Mouse (Mus musculus): ENCODE measurements at regions not wholly inside any gene's neighbourhood (a gene's known extent, or its start where the extent isn't known, plus 50 kb on each side); places are given as distances from the start of the nearest gene placed in this dataset.

DNA sequence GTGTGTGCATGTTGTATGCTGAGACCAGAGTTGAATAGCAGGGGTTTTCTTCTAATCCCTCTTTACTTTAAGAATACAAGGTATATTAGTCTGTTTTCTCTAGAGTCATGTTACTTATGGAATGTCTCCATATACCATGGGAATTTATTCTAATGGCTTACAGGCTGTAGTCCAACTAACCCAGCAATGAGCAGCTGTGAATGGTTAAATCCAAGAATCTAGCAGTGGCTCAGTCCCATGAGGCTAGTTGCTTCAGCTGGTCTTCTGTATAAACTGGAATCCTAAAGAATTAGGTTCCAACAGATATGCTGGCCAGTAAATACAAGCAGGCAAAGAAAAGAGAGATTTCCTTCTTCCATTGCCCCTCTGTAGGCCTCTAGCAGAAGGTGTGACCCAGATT, 99.7 kb upstream of the Hs6st1 start:
- Histone ChIP-seq H3K9ac (no peak overlapping the region), H3K27ac (no peak overlapping the region), H3K36me3 (no peaks in the 10 kb centered on the region), H3K4me1 (no peaks in the 10 kb centered on the region), H3K9me3 (0 out of 2 replicates have a peak, but pooled peaks cover 5% of the 10 kb centered on the region), H3K4me2 (replicated peaks) (no peak overlapping the region), H3K4me3 (no peak overlapping the region), H3K27me3 (replicated peaks) (no peaks in the 10 kb centered on the region)
- no peak for ATAC-seq (ENCODE audit: low FRiP score, low read depth)

DNA sequence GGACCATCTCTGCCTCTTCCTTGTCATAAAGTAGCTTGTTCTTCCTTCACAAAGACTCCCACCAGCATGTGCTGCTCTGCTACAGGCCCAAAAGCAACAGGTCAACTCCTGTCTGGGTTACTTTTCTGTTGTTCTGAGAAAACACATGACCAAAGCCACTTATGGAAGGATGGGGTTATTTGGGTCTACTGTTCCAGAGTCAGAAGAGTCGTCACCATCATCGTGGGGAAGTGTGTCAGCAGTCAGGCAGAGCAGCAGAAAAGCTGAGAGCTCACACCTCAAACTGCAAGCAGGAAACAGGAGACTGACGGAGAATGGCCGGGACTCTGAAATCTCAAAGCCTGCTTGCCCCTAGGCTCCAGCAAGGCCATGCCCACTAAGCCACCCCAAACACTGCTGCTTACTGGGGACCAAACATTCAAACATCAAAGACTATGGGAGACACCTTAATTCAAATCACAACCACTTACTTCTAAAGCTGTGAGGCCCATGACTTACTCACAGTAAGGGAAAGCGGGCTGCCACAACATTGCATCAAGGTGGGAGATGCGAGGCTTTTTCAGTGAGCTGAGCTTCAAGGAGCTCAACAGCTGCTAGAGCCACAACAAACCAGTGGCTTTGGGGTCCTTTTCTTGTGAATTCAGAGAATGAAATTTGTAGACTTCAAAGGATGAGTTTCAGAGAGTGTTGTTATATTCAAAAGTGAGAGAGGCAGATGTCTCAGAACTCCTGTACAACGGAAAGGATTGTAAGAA, 96.6 kb upstream of the Hs6st1 start:
- Histone ChIP-seq H3K27ac (no peak overlapping the region), H3K36me3 (no peaks in the 10 kb centered on the region), H3K9me3 (no peaks in the 10 kb centered on the region), H3K4me1 (no peaks in the 10 kb centered on the region), H3K4me3 (no peak overlapping the region), H3K4me2 (replicated peaks) (no peak overlapping the region), H3K9ac (no peak overlapping the region), H3K27me3 (replicated peaks) (no peaks in the 10 kb centered on the region)
- WGBS = 69% methylated on average over 7 of the region's 7 CpGs
- no peak for ATAC-seq (ENCODE audit: low FRiP score, low read depth)

DNA sequence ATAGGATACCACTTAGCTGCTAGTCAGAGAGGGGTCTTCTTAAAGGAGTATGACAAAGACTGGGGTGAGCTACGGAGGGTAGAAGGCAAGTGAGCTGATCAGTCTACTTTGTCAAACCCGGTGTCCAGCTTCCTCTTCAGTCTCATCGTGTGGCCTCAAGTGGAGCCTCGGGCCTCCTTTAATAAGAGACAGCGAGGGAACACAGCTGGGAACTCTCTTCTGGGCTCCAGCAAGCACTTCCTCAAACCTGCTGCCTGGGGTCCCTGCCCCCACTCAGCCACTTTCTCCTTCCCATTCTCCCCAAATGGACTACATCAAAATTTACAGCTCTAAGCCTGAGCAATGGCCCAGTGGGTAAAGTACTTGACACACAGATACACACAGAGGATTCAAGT, 96.0 kb upstream of the Hs6st1 start:
- H3K36me3 ChIP-seq = no peaks in the 10 kb centered on the region

DNA sequence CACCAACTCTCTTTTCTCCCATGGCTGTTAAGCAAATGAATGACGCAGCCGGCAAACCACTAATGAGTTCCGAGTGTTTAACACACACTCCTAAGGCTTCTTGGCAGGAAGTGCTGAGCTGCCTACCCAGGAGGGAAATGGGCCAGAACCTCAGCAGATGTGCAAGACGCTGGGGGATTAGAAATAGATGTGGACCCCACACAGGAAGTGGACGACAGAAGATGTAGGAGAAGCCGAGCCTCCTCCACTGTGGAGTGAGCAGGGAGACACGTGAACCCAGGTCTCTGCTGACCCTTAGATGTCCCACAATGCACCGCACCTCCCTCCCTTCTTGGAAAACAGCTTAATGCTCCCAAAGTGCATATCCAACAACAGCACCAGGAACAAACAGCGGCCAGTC, 94.8 kb upstream of the Hs6st1 start:
- Histone ChIP-seq H3K4me1 (no peaks in the 10 kb centered on the region), H3K4me2 (replicated peaks) (no peak overlapping the region), H3K36me3 (no peaks in the 10 kb centered on the region), H3K27ac (no peak overlapping the region), H3K4me3 (no peak overlapping the region), H3K9ac (no peak overlapping the region), H3K27me3 (replicated peaks) (no peaks in the 10 kb centered on the region), H3K9me3 (no peaks in the 10 kb centered on the region)
- no peak for ATAC-seq (ENCODE audit: low FRiP score, low read depth)
- WGBS = 65% methylated on average over 9 of the region's 9 CpGs

More for the DNA sequence above, 96.0 kb upstream of the Hs6st1 start:
- Histone ChIP-seq H3K4me1 (no peaks in the 10 kb centered on the region), H3K27me3 (replicated peaks) (no peaks in the 10 kb centered on the region), H3K4me3 (no peak overlapping the region), H3K27ac (no peak overlapping the region), H3K4me2 (replicated peaks) (no peak overlapping the region), H3K9ac (no peak overlapping the region), H3K9me3 (no peaks in the 10 kb centered on the region)
- ATAC-seq (ENCODE audit: low FRiP score, low read depth) = no peak
- 58% methylated on average over 5 of the region's 5 CpGs for WGBS

DNA sequence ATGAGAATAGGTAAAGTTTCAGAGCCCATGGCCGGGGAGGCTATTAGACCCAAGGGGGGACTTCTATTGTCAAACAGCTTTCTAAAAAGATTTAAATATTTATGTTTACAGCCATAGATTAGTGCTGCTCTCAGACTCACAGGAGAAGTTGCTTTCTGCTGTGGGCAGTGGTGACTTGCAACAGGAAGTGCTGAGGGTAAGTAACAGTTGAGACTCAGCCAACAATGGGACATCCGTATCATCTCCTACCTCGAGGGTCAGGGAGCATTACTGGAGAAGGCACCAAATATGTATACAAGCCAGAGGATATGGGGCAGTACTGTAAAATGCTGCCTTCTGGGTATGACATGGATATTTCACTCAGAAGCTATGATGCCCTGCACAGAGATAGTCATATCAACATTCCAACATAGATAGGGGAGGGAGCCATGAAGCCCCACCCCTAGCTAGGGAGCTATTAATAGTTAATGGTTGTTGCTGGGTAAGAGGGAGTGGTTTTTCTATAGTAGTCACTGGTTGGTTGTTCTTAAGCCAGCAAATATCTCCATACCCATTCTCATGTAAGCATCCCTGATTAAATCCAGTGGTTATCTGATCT, 92.5 kb upstream of the Hs6st1 start:
- Histone ChIP-seq H3K4me1 (no peaks in the 10 kb centered on the region), H3K9ac (no peak overlapping the region), H3K4me2 (replicated peaks) (no peak overlapping the region), H3K27me3 (replicated peaks) (no peaks in the 10 kb centered on the region), H3K36me3 (no peaks in the 10 kb centered on the region), H3K9me3 (no peaks in the 10 kb centered on the region), H3K4me3 (no peak overlapping the region), H3K27ac (no peak overlapping the region)
- ATAC-seq (ENCODE audit: low FRiP score, low read depth) = no peak
- 76% methylated on average over 3 of the region's 3 CpGs for WGBS

DNA sequence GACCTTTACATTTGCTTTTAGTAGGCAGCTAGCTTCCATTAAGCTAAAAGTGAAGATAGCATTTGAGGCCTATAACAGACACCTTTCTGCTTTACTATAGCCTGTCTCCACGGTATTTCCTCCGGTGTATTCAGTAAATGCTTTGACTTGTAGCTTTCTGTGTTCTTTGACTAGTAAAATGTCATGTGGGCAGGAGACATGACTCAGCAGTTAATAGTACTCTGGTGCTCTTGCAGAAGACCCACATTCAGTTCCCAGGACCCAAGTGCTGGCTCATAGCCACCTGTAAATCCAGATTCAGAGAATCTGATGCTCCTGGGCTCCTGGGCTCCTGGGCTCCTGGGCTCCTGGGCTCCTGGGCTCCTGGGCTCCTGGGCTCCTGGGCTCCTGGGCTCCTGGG, 91.7 kb upstream of the Hs6st1 start:
- no peak overlapping the region for H3K4me2 ChIP-seq (replicated peaks)
- no peak overlapping the region for H3K27ac ChIP-seq
- H3K9me3 ChIP-seq = no peaks in the 10 kb centered on the region
- no peak overlapping the region for H3K9ac ChIP-seq
- no peaks in the 10 kb centered on the region for H3K4me1 ChIP-seq
- no peak overlapping the region for H3K4me3 ChIP-seq
- ATAC-seq (ENCODE audit: low FRiP score, low read depth) = no peak
- no peaks in the 10 kb centered on the region for H3K27me3 ChIP-seq (replicated peaks)
- no peaks in the 10 kb centered on the region for H3K36me3 ChIP-seq
- 91% methylated on average over 2 of the region's 2 CpGs for WGBS

DNA sequence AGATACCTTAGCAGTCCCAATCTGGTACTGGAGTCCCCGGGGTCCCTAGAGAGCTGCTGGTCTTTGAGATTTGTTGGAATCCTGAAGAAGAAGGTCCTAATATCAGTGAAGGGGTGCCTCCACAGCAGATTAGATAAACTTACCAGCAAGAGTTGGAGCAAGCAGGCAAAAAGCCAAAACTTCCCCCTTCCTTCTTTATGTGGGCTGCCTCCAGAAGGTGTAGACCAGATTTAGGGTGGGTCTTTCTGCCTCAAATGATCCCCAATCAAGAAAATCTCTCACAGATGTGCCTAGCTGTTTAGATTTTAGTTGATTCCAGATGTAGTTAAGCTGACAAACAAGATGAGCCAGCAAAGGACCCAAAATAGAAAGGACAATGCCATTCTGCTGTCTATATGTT, 90.1 kb upstream of the Hs6st1 start:
- no peak overlapping the region for H3K9ac ChIP-seq
- H3K27me3 ChIP-seq (replicated peaks) = no peaks in the 10 kb centered on the region
- WGBS = 87% methylated on average over 1 of the region's 1 CpGs
- no peaks in the 10 kb centered on the region for H3K9me3 ChIP-seq
- no peaks in the 10 kb centered on the region for H3K4me1 ChIP-seq
- H3K36me3 ChIP-seq = no peaks in the 10 kb centered on the region
- ATAC-seq (ENCODE audit: low FRiP score, low read depth) = no peak
- H3K27ac ChIP-seq = no peak overlapping the region
- no peak overlapping the region for H3K4me3 ChIP-seq
- no peak overlapping the region for H3K4me2 ChIP-seq (replicated peaks)

DNA sequence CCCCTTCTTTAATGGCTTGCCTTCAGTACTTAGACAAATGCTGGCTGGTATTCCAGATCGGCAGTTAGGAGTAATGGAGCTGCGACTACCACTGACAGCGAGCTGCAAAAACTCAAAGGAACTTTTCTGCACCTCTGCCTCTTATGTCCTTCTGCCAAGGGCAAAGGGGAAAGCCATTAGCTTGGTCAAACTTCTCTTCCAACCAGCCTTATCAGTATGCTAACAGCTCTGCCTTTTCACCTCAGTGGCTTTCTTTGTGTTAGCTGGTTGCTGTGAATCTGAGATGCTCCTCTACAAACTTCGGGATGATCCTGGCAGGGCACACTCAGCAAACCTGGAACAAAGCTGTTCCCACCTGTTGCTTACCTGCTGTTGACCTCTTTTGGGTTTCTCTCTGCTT, 89.4 kb upstream of the Hs6st1 start:
- 81% methylated on average over 4 of the region's 4 CpGs for WGBS
- Histone ChIP-seq H3K9me3 (no peaks in the 10 kb centered on the region), H3K36me3 (no peaks in the 10 kb centered on the region), H3K4me2 (replicated peaks) (no peak overlapping the region), H3K4me1 (no peaks in the 10 kb centered on the region), H3K27me3 (replicated peaks) (no peaks in the 10 kb centered on the region), H3K27ac (no peak overlapping the region), H3K4me3 (no peak overlapping the region), H3K9ac (no peak overlapping the region)
- ATAC-seq (ENCODE audit: low FRiP score, low read depth) = no peak

DNA sequence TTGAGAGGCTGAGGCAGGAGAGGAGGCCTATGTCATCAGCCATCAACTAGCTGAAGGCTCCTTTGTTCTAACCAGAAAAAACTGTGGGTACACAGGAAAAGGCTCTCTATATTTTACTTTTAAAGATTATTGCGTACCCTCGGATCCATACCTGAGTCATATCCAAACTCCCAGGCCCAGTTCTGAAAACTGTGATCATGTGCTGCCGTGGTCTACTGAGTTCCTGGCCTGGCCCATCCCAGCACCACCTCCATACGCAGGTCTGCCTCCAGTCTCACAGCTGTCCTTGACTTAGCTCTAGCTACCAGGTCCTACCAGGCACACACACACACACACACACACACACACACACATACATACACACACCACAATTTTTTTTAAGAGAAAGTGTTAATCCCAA, 87.0 kb upstream of the Hs6st1 start:
- Histone ChIP-seq H3K9me3 (no peaks in the 10 kb centered on the region), H3K36me3 (no peaks in the 10 kb centered on the region), H3K27me3 (replicated peaks) (no peaks in the 10 kb centered on the region), H3K4me1 (no peaks in the 10 kb centered on the region), H3K9ac (no peak overlapping the region), H3K4me3 (no peak overlapping the region), H3K27ac (no peak overlapping the region), H3K4me2 (replicated peaks) (no peak overlapping the region)
- ATAC-seq (ENCODE audit: low FRiP score, low read depth) = no peak
- WGBS = 93% methylated on average over 4 of the region's 4 CpGs

DNA sequence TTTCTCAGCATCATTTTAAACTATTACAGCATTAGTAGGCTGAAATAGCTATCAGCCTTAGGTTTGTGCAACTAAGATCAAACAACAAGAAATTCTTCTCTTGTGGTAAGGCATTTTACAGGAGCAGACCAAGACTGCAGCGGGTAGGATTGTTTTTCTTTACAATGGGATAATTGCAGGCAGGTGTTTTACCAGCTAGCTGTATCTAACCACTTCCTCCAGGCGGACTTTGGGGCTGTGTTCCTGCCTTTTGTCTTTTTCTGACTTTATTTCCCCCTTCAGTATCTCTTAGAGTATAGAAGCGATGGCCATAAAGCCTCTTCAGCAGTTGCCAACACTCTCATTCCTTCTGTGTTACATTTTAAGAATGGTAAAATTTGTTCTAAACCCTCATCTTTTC, 84.8 kb upstream of the Hs6st1 start:
- ATAC-seq (ENCODE audit: low FRiP score, low read depth) = no peak
- WGBS = 63% methylated on average over 3 of the region's 3 CpGs
- no peaks in the 10 kb centered on the region for H3K4me1 ChIP-seq
- no peak overlapping the region for H3K9ac ChIP-seq
- no peak overlapping the region for H3K4me3 ChIP-seq
- H3K36me3 ChIP-seq = no peaks in the 10 kb centered on the region
- no peak overlapping the region for H3K4me2 ChIP-seq (replicated peaks)
- no peaks in the 10 kb centered on the region for H3K27me3 ChIP-seq (replicated peaks)
- no peak overlapping the region for H3K27ac ChIP-seq
- H3K9me3 ChIP-seq = no peaks in the 10 kb centered on the region; the same call in 1 of the 2 replicates

DNA sequence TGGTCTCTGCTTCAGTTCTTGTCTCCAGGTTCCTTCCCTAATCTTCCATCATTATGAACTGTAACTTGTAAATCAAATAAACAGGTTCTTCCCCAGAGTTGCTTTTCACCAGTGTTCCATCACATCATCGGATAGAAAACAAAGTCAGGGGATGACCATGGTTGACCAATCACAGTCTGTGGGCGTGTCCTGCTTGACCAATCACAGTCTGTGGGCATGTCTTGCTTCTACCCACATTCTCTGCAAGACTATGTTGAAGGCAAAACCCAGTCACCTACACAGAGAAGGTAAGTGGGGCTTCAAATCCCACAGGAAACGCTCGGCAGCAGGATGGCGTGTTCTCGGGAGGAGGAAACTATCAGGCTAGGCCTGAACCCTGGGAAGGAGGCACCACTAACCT, 82.9 kb upstream of the Hs6st1 start:
- Histone ChIP-seq H3K36me3 (no peaks in the 10 kb centered on the region), H3K9me3 (peaks cover 1% of the 10 kb centered on the region; the same call in 1 of the 2 replicates), H3K4me3 (no peak overlapping the region), H3K9ac (no peak overlapping the region), H3K27ac (no peak overlapping the region), H3K4me1 (no peaks in the 10 kb centered on the region), H3K4me2 (replicated peaks) (no peak overlapping the region), H3K27me3 (replicated peaks) (no peaks in the 10 kb centered on the region)
- 92% methylated on average over 6 of the region's 6 CpGs for WGBS
- ATAC-seq (ENCODE audit: low FRiP score, low read depth) = no peak

DNA sequence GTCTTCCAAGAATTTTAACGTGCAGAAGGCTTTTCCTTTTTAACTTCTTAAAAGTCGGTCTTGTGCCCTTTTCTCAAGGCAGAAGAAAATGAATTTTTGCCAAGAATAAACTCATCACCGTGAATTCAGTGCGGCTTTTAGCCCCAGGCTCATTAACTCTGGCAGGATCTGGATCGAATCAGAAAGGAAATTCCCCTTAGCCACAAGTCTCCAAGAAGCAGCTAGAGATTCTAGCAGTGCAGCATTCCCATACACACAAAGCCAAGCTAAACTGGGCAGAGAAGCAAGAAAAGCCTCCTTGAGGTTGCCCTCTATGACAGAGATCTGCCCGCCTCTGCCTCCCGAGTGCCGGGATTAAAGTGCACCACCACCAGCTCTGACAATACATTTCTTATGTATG, 81.5 kb upstream of the Hs6st1 start:
- H3K9ac ChIP-seq = no peak overlapping the region
- no peaks in the 10 kb centered on the region for H3K36me3 ChIP-seq
- H3K4me3 ChIP-seq = no peak overlapping the region
- no peak overlapping the region for H3K27ac ChIP-seq
- H3K4me1 ChIP-seq = no peaks in the 10 kb centered on the region
- H3K9me3 ChIP-seq = peaks cover 8% of the 10 kb centered on the region; the same call in 1 of the 2 replicates
- 92% methylated on average over 8 of the region's 8 CpGs for WGBS
- no peak for ATAC-seq (ENCODE audit: low FRiP score, low read depth)
- H3K4me2 ChIP-seq (replicated peaks) = no peak overlapping the region
- H3K27me3 ChIP-seq (replicated peaks) = no peaks in the 10 kb centered on the region

Measured in neural tube, embryonic 12.5 days (tissue).